Mouse (Mus musculus) liver (tissue): Measurements from ENCODE around the gene 4930432K21Rik.

ENCODE experiments used
- DNase-seq: peaks from one replicate; pipeline ENCODE4 v3.0.0-alpha.2; 2020; ENCODE audit warnings: mixed read lengths

The 4930432K21Rik gene

DNA sequence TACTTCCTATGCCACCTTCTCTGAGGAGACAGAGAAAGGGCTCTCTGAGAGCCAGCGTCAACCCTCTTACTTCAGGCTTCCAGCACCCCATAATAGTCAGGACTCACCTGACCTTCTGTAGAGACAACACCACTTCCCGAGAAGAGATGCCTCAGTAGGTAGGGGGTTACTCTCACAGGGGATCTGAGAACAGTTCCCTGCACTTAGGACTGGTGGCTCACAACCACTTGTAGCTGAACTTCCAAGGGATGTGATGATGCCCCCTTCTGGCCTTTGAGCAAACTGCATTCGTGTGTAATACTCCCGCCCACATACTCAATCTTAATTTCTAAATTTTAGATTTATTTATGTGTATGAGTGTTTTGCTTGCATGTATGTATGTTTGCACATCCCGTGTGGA is 45.7 kb downstream of the 4930432K21Rik start:
- DNase-seq = peak; percentile 51

DNA sequence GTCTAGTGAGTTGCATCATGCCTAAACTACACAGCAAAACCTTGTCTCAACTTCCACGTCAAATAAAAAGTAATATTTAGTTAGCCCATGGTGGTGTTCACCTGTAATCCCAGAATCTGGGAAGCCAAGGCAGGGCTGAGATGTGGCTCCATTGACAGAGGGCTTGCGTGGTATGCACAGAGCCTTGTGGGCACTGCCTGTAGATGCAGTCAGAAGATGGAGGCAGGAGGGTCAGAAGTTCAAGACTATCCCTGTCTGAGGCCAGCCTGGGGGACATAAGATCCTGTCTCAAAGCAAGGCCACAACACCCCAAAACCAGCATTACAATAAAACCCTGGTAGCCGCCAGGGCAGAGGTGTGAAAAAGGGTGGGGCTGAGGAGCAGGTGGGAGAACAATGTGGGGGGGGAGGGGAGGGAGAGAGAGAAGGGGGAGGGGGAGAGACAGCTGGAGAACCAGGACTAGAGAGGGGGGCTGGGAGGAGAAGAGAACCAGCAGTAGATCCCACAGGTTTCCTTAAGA is 46.5 kb downstream of the 4930432K21Rik start:
- no peak for DNase-seq

DNA sequence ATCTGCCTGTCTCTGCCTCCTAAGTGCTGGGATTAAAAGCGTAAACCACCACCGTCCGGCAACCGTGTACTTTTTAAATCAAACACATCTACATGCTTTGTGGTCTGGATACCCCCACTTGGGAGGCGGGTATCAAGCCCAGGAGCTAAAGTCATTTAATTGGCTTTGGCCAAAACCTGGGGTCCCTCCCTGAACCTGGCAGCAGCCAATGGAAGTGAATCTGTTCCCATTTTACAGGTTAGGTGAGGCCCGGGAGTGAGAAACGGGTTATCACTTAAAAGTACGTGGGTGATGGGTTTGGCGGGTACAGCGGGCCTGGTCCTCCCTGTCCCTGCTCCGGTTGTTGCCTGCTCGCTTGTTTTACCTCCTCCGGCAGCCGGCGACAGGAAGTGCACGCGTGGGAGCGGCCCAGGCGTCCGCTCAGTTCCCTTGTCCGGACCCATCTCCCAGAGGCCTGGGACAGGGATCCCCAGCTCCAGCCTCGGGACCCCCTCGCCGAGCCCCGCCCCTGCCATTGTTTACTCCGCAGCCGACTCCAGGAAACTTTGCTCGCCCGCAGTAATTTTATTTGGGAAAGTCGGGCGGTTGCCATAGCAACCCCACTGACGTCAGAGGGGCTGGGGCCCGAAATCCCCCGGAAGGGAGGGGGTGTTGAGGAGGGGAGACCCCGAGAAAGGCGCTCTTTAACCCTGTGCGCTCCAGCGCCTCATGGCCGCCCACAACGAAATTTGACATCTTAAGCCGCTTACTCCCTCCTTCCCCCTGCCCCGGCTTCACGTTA is 49.5 kb downstream of the 4930432K21Rik start:
- DNase-seq = peak; percentile 80

- peak; percentile 90 for DNase-seq
Measured at GRCm38 (mm10) chr8:84197922-84198774, 50.3 kb downstream of the 4930432K21Rik start.

DNA sequence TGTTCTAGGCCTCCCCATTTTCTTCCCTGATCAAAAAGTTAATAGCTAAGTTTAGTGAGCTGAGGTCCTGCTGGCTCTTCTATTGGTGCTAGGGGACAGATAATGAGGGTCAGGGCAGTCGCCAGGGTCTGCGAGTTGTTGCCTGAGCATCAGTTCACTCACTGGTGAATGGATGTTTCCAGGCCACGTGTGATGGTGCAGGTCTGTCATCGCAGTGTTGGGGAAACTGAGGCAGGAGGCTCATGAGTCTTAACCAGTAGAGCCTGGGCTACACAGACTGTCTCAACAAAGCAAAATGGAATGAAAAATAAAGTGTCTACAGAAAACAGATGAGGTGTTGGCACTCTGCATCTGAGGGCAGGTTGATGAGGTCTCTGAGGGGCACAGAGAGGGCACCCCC is 51.0 kb downstream of the 4930432K21Rik start:
- DNase-seq = no peak

- DNase-seq = no peak
Measured at GRCm38 (mm10) chr8:84199348-84200125, 51.7 kb downstream of the 4930432K21Rik start.

GRCm38 (mm10) chr8:84200126-84200555 is 52.3 kb downstream of the 4930432K21Rik start:
- no peak for DNase-seq

GRCm38 (mm10) chr8:84200652-84201544 is 53.1 kb downstream of the 4930432K21Rik start:
- peak; percentile 77 for DNase-seq

GRCm38 (mm10) chr8:84201545-84202245 is 53.9 kb downstream of the 4930432K21Rik start:
- peak; percentile 47 for DNase-seq

GRCm38 (mm10) chr8:84202466-84202865 is 54.6 kb downstream of the 4930432K21Rik start:
- peak; percentile 53 for DNase-seq

GRCm38 (mm10) chr8:84202938-84203917 is 55.4 kb downstream of the 4930432K21Rik start:
- peak; percentile 75 for DNase-seq

GRCm38 (mm10) chr8:84203975-84204772 is 56.3 kb downstream of the 4930432K21Rik start:
- DNase-seq = peak; percentile 50

GRCm38 (mm10) chr8:84205073-84205472 is 57.2 kb downstream of the 4930432K21Rik start:
- DNase-seq = no peak

DNA sequence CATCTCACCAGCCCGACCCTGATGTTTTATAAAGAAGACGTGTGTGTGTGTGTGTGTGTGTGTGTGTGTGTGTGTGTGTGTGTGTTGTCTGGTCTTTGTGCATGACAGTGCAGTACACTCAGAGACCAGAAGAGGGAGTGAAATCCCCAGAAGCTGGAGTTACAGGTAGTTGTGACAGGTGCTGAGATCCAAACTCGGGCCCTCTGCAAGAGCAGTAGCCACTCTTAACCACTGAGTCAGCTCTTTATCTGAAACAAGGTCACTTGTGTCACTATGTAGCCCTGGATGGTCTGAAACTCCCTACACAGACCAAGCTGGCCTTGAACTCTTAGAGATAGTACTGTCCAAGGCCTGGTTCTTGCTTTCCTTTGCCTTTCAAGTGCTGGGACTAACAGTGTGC is 58.8 kb downstream of the 4930432K21Rik start:
- DNase-seq = no peak

DNA sequence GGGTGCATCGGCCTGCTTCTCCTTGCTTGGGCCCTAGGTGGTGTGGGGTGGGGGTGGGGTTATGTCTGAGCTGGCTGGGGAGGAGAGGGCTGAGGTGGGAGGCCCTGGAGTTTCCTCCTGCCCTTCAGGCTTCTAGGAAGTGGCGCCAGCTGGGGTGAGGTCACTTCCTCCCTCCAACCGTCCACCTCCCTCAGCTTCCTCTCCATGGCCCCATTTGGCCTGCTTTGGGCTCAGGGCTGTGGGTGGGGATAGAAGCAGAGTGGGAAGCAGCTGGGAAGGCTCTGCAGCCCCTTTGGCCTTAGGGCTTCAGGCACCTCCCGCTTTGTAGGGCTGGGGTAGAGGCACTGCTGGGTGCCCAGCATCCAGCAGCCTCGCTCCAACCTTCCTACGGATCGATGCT is 60.0 kb downstream of the 4930432K21Rik start:
- DNase-seq = peak; percentile 61

- DNase-seq = no peak
Measured at GRCm38 (mm10) chr8:84208381-84209380, 60.9 kb downstream of the 4930432K21Rik start.

DNA sequence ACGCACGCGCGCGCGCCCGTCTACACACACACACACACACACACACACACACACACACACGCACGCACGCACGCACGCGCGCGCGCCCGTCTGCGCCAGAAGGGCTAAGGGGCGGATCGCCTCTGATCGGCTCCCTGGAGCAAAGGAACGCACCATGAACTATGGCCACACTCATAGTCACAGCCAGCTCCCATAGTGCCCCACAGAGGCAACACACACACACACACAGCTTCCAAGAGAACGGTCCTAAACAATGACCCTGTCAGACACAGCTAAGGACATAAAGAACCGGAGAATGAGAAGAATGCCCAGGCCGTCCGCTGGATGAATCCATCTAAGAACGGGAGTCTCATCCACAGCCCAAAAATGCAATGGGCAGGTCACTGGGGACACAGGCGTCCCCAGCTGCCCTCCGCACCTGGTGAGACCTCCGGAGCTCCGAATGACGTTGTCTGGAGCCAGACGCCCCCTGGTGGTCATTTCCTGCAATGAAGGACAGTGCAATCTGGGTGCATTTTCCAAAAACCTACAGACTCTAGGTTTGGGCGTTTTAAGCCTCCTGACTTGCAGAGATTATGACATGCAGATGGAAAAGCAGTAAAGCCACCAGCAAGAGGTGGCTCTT is 62.5 kb downstream of the 4930432K21Rik start:
- DNase-seq = peak; percentile 82
